Mouse (Mus musculus): ENCODE data around the gene Abhd12b.

Abhd12b gene

DNA sequence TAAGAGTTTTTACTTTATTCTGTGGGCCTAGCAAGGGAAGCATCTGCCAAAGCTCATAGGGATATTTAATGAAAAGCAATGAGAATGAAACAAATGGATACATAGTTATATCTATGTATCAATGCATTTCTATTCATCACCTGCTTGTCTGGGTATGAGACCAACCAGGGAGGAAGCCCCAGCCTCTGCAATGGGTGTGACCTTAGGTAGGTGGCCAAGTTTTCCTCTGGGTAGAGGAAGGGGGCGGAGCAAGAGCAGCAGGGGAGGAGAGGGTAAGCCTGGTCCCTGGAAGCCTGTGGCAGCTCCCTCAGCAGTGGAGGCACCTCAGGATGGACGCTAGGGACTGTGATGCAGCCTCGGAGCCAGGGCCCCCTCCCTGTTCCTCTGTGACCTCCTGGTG is at the start of gene Abhd12b:
Gene Abhd12b, plus strand, starts transcription at position 301 of the 400 bp plus-strand sequence.
- no peak for DNase-seq (ENCODE audit: low spot score)

DNA sequence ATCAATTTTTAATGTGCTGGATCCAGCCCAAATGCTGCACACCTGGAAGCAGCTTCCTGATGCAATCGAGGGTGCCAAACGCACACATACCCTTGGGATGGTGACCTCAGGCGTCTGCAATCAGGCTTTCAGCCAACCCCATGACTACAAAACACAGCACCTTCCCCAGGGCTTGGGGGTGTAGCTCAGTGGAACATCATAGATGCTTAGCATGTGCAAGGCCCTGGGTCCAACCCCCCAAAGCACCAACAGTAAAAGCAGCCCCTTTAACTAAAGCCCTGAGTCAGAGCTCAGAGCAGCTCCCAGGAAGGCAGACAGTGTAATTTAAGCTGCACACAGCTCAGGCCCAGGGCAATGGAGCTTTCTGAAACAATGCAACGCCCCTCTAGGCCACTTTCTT is 49.7 kb upstream of the Abhd12b start:
- DNase-seq (ENCODE audit: low spot score): no peak

- no peak for DNase-seq (ENCODE audit: low spot score)
These were observed 49.0 kb upstream of the Abhd12b start for GRCm38 (mm10) chr12:70104776-70105420.

GRCm38 (mm10) chr12:70105885-70106284 is 48.1 kb upstream of the Abhd12b start:
- no peak for DNase-seq (ENCODE audit: low spot score)

GRCm38 (mm10) chr12:70106508-70106907 is 47.4 kb upstream of the Abhd12b start:
- no peak for DNase-seq (ENCODE audit: low spot score)

- no peak for DNase-seq (ENCODE audit: low spot score)
These were observed 45.8 kb upstream of the Abhd12b start for GRCm38 (mm10) chr12:70108104-70108503.

DNA sequence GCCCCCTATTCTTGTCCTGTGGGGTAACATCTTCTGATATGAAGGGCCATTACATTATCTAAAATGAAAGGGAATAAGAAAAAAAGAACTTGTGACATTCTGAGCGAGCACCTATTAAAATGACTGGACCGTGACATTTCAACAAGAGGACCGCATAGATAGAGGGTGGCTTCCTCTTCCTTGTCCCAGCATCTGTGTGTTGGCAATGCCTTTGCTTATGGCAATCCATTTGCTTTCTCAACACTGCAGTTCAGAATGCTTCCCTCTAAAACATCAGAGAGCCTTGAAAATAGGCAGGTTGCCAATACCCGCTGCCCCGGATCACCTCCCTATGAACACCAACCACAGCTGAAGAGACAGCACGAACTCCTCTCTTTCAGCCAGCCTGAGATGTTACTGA is 44.0 kb upstream of the Abhd12b start:
- no peak for DNase-seq (ENCODE audit: low spot score)

DNA sequence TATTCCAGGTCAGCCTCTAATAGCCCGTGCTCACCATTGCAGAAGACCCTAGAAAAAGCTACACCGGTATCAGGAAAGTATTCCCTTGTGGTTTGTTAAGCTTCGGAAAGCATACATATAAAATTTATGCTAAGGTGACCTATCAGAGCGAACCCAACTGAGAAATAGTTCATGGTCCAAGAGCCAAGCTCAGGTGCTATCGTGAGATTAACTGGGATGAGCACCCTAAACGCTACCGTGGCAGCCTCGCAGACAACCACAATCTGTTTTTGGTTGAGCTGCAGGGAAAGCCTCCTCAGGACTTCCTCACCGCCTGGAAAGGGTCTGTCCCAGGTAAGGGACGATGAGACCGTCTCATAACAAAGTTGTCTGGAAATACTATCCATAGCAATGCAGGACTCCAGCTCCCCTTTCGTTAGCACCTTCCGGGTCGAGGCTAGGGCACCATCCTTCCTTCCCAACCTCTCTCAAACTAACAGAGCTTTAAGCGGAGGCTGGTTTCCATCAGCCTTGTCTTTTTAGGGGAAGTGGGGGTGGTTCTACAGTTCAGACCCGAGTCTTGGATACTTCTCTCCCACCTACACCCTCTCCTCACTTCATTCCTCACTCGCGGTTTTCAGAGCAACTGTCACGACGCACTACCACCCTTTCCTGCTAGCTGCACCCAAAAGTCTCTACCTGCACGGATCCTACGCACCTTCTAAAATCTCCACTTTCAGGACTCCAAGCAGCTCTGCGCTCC is 43.4 kb upstream of the Abhd12b start:
- DNase-seq (ENCODE audit: low spot score): no peak

DNA sequence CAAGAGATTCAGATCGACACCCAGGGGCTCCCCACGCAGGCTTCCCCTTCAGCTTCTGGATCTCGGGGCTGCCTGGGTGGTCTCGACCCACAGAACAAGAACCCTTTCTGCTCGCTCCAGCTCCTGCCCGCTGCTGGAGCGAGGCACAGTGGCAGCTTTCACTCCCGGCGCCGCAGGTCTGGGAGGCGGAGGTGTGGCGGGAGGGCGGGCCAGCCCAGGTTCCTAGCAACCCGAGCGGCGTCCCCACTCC is 42.9 kb upstream of the Abhd12b start:
- DNase-seq (ENCODE audit: low spot score): no peak

DNA sequence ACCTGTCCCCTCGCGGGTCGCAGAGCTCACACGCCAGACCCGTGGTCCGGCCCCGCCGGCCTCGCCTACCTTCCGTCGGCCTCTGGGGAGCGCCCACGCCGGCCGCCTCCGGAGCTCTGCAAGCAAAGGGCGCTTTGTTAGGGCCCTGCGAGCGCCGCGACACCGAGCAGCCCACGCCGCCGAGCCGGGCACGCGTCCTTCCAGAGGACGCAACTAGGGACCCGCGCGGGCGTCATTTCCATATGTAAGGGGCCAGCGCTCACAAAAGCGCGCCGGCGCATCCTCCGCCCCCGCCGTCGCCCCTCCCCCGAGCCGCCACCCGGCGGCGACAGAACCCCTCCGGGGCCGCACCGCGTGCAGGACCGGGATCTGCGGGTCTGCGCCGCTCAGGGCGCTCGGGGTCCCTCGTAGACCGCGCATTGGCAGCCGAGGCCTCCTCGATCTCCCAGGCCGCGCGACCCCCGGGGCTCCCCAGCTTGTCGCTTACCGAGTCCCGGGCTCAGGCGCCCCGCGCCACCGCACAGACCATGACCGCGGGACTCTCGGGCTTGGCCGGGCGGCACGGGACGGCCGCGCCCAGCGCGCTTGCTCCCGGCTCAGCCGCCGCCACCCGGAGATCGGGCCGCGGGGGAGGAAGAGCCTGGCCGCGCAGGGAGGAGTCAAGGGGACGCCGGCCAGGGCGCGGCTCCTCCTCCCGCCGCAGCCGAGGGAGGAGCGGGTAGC is 42.4 kb upstream of the Abhd12b start:
- peak; percentile 26 for DNase-seq (ENCODE audit: low spot score)

GRCm38 (mm10) chr12:70112090-70112383 is 41.9 kb upstream of the Abhd12b start:
- no peak for DNase-seq (ENCODE audit: low spot score)

- no peak for DNase-seq (ENCODE audit: low spot score)
These were observed 40.6 kb upstream of the Abhd12b start, which contains the start of gene Nin for GRCm38 (mm10) chr12:70113351-70113750. Gene Nin, minus strand, starts transcription at chr12:70113717.

DNA sequence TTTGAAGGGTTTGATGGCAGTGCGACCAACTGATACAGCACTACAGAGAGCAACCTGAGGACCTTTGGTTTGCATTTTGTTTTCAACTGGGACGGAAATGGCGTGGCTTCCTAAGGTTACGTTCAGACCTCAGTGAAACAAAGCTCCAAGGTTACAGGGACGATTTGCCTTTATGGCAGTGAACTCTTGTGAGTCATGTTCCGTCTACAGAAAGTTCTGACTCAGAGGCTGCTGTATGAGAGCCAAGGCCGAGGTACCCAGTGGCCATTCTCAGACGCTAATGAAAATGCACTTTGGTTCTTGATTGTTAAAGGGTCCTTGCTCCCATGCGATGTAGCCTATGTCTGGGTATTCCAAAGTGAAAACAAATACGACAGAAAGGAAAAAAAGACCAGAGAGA is 36.8 kb upstream of the Abhd12b start:
- DNase-seq (ENCODE audit: low spot score): no peak

GRCm38 (mm10) chr12:70118721-70119345 is 35.1 kb upstream of the Abhd12b start:
- no peak for DNase-seq (ENCODE audit: low spot score)

- no peak for DNase-seq (ENCODE audit: low spot score)
These were observed 34.4 kb upstream of the Abhd12b start for GRCm38 (mm10) chr12:70119552-70119951.

GRCm38 (mm10) chr12:70126626-70127025 is 27.3 kb upstream of the Abhd12b start:
- DNase-seq (ENCODE audit: low spot score): no peak

DNA sequence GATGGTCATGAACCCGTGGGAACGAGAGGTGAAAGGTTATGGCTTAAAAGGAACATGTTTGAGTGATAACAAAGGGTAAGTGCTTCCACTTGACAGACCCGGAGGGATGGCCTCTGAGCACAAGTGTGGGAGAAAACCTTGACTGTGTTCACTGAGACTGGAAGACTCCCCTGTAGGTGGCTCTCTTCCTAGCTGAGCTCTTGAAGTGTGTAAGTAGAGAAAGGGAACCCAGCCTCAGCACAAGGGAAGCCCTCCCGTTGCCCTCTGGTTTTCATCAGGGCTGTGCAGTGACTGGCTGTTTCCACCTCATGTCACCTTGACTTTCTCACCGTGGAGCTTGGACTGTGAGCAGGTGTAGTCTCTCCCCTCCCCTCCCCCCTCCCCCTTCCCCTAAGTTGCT is 24.8 kb upstream of the Abhd12b start:
- no peak for DNase-seq (ENCODE audit: low spot score)

DNA sequence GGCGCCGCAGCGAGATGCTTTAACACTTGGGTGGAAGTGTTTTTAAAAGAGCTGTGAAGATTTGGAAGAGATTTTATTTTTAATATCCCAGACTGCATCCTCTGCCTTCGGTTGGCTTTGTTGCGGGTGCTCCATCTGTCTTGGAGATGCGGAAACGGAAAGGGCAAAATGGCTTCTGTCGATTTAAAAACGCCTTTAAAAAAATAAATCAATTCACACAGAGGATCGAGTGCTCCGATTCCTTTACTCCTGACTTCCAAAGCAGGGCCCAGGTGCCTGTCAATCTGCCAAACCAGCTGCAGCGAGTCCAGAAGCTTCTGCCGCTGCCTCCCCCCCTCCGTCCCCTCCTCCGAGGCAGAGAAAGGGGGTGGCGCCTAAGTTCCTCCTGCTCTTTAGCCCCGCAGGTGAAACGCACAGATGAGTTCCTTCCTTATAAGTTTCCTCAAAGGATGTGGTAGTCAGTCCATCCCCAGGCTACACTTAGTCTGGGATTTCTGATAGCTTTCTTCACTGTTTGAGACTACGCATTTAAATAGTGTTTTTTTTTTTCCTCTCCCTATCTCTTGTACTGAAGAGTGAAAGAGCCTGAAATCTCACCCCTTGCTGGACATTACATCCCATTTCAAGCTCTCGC is 22.8 kb upstream of the Abhd12b start:
- DNase-seq (ENCODE audit: low spot score): no peak

DNA sequence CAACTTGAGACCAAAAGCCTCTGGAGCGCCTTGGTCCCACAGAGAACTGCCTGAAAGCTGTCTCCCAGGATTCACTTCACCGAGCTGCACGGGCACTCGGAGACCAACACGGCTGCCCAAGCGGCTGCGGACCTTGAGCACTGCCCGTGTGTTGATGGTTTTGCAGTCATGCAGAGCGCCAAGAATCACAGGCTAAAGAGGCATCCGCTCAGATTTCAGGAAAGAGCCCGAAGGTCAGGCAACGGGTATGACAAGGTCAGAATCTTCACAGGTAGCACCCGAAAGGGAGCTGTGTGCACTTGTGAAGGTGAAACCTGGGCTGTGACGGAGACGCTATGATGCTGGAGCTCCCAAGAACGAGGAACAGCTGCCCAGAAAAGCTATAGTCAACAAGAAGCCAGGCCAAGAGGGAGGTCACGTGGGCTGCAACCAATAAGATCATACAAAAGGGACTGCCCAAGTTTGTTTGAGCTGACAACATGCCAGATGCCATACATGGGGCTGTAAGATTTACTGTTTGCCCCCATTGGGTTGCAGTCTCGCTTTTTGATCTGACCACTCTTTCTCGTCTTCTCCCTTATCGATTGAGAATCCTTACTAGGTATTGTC is 19.2 kb upstream of the Abhd12b start:
- DNase-seq (ENCODE audit: low spot score): no peak

DNA sequence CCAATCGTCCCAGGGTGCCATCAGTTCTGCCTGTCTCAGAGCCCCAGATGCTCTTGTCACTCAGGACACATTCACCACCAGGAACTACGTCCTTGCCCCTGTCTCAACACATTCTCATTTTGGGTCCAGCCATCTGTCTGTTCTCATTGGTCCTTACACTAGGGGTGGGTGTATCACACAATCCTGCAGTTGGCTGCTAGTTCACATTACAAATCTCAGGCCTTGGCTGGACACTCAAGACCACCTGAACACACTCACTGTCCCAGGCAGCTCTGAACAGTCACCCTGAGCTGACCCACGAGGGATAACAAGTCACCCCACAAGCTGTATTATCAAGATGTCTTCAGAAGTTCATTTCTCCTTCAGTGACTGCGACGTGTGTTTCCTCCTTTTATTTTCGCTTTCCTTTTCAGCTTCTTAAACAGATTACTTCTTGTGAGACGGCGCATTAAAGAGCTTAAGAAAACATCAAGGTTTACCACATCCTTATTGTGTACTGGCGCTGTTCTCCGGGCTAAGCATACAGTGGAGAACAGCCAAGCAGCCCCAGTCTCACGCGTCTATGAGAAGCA is 17.7 kb upstream of the Abhd12b start:
- no peak for DNase-seq (ENCODE audit: low spot score)

- no peak for DNase-seq (ENCODE audit: low spot score)
These were observed 16.8 kb upstream of the Abhd12b start for GRCm38 (mm10) chr12:70137095-70137494.

- DNase-seq (ENCODE audit: low spot score): no peak
These were observed 16.3 kb upstream of the Abhd12b start for GRCm38 (mm10) chr12:70137626-70138025.

Data from urinary bladder, postnatal 10 days (tissue).